Mouse (Mus musculus) kidney, adult 2 months (tissue): ENCODE data around the gene Carmil1.

Experiments used
- CTCF ChIP-seq: fragments of 200-500 bp; conservative IDR thresholded peaks from 2 replicates; pipeline ENCODE4 v1.5.1; 2011; ENCODE audit warnings: low read depth, mild to moderate bottlenecking, control low read depth, low read length, moderate library complexity, mixed read lengths; ENCODE audit not compliant: insufficient read depth, insufficient read length
- POLR2A ChIP-seq: fragments of 200-500 bp; IDR thresholded peaks from one replicate; pipeline ENCODE4 v1.6.1; 2011; ENCODE audit warnings: low read depth, low read length, control low read depth

- TF ChIP-seq CTCF, result no peak
- TF ChIP-seq POLR2A, result no peak
Observed at GRCm38 (mm10) chr13:24240430-24240829, 40.2 kb downstream of the Carmil1 start.
